ENCODE assay signal across 23 mouse cellular contexts in the genomic region with DNA sequence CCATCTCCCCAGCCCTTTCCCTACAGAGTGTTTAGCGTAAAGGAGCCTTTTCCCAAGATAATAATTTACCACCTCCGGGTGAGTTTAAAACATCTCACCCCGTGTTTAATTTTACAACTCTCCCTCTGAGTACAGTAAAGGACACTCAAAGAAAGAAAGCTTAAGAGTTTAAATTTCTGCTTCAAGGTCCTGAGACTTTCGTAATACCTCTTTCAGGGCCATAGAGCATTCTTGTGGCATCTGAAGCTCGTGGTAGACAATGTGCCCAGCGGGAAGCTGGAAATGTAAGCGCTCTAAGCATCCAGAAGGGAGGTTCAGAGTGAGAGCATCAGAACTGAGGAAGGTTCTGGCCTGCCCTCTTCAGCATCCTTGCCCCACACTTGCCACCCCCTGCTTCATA. TPM values are rescaled to one million over a fixed set of nuclear protein-coding genes. Genes with fewer than 3 reads are reported as not detected.
A peak's percentile ranks its signal among the peaks of the same experiment; 100 is the strongest.
DNase-seq lines count a peak whose midpoint lies in the region; ATAC-seq and TF ChIP-seq lines count a peak whose summit lies in the region.
"Had no signal": no experiment of that assay in that cellular context is flagged by ENCODE, and none has a peak within 500 bp of the region (broad histone marks: within the 10 kb centered on the region; RNA-seq: fewer than 3 reads in every experiment).

No protein-coding gene starts in this region.

- peaks cover 24 to 53% of the 10 kb centered on the region in 2 experiments for H3K4me1 ChIP-seq in CH12.LX (ENCODE audit: control insufficient read depth in 1 of 2, insufficient read depth in 2 of 2)
- H3K4me1 ChIP-seq in hindbrain, embryonic 12.5 days = no peaks in the 10 kb centered on the region
- H3K4me1 ChIP-seq: hindbrain, embryonic 13.5 days had no signal

- no peak for TF ChIP-seq EP300 in CH12.LX (IDR thresholded peaks at IDR 0.05; ENCODE audit: low read length)

- no peaks in the 10 kb centered on the region for H3K79me2 ChIP-seq in CH12.LX (replicated peaks; ENCODE audit: control insufficient read depth, extremely low read depth, insufficient read depth, poor library complexity, severe bottlenecking)

- no peaks in the 10 kb centered on the region for H3K27me3 ChIP-seq in CH12.LX (replicated peaks)
- no peaks in the 10 kb centered on the region for H3K27me3 ChIP-seq in hindbrain, embryonic 12.5 days
- H3K27me3 ChIP-seq: embryonic facial prominence, embryonic 13.5 days; forebrain, embryonic 12.5 days; hindbrain, embryonic 13.5 days had no signal

- H3K9me3 ChIP-seq in CH12.LX (replicated peaks; ENCODE audit: low read length) = peaks cover 1% of the 10 kb centered on the region
- no peaks in the 10 kb centered on the region for H3K9me3 ChIP-seq in hindbrain, embryonic 12.5 days (replicated peaks)
- H3K9me3 ChIP-seq: embryonic facial prominence, embryonic 13.5 days; forebrain, embryonic 12.5 days; G1E; heart, embryonic 10.5 days; hindbrain, embryonic 13.5 days had no signal

- H3K9ac ChIP-seq in CH12.LX (ENCODE audit: insufficient read depth, low read depth) = no peak overlapping the region
- no peak overlapping the region for H3K9ac ChIP-seq in hindbrain, embryonic 12.5 days
- H3K9ac ChIP-seq: embryonic facial prominence, embryonic 13.5 days; forebrain, embryonic 12.5 days; hindbrain, embryonic 13.5 days had no signal

- peak; percentile 37 to 44 for DNase-seq in lung, adult 18-20 months
- DNase-seq in lung, postnatal 10 days = no peak
- DNase-seq in CH12.LX (ENCODE audit: extremely low read depth) = peak; percentile 19
- peak; percentile 63 for DNase-seq in lung, postnatal 25 days (ENCODE audit: low spot score)
- DNase-seq in left cerebral cortex, adult 8-10 months (ENCODE audit: low spot score in 2 of 2) = no peak
- DNase-seq: adrenal gland, postnatal 25 days; cerebellum, adult 11 months; cerebellum, adult 8-10 months; gastrocnemius, postnatal 14 days; heart, postnatal 10 days; heart, postnatal 4 days had no signal

- H3K4me3 ChIP-seq in CH12.LX (replicated peaks in 1 of 3; ENCODE audit: low read depth in 2 of 3, low read length in 2 of 3, poor library complexity in 1 of 3) = no peak overlapping the region
- no peak overlapping the region for H3K4me3 ChIP-seq in hindbrain, embryonic 12.5 days
- H3K4me3 ChIP-seq: embryonic facial prominence, embryonic 13.5 days; forebrain, embryonic 12.5 days; heart, embryonic 10.5 days; hindbrain, embryonic 13.5 days had no signal

- dilution Hi-C loops in CH12.LX (cut with MboI; ENCODE audit: extremely low pct_ligation_motif_present, extremely low pct_unique_long_range_greater_than_20kb, low sequenced_read_pairs) = no loop called here

- WGBS in hindbrain, embryonic 12.5 days = 59% methylated on average over 7 of the region's 7 CpGs

- peaks cover 6 to 32% of the 10 kb centered on the region in 2 experiments for H3K36me3 ChIP-seq in CH12.LX (replicated peaks in 1 of 2; ENCODE audit: control insufficient read depth in 1 of 2, insufficient read depth in 1 of 2, low read length in 1 of 2)
- H3K36me3 ChIP-seq in hindbrain, embryonic 12.5 days = no peaks in the 10 kb centered on the region
- H3K36me3 ChIP-seq: embryonic facial prominence, embryonic 13.5 days; forebrain, embryonic 12.5 days; G1E; heart, embryonic 10.5 days; hindbrain, embryonic 13.5 days had no signal

- TF ChIP-seq RAD21 in CH12.LX (IDR thresholded peaks at IDR 0.05; ENCODE audit: low read depth, low read length) = no peak

- no peak overlapping the region for H3K4me2 ChIP-seq in CH12.LX (ENCODE audit: insufficient read depth, low read depth, poor library complexity, severe bottlenecking)
- H3K4me2 ChIP-seq in hindbrain, embryonic 12.5 days (replicated peaks) = no peak overlapping the region
- H3K4me2 ChIP-seq: embryonic facial prominence, embryonic 13.5 days; forebrain, embryonic 12.5 days; hindbrain, embryonic 13.5 days had no signal

- no peak for TF ChIP-seq CTCF in CH12.LX (conservative IDR thresholded peaks at IDR 0.05 in 1 of 2, IDR thresholded peaks at IDR 0.05 in 1 of 2; ENCODE audit: low read depth in 2 of 2, low read length in 2 of 2)

- no peak overlapping the region for H3K27ac ChIP-seq in CH12.LX (ENCODE audit: insufficient read depth, low read depth)
- no peak overlapping the region for H3K27ac ChIP-seq in hindbrain, embryonic 12.5 days
- H3K27ac ChIP-seq: embryonic facial prominence, embryonic 13.5 days; forebrain, embryonic 12.5 days; heart, embryonic 10.5 days; hindbrain, embryonic 13.5 days; hindbrain, postnatal 0 days had no signal

- no peak for TF ChIP-seq POLR2A in CH12.LX (IDR thresholded peaks at IDR 0.05; ENCODE audit: low read depth, low read length)

- in situ Hi-C loops in CH12.LX (cut with MboI; ENCODE audit: low pct_ligation_motif_present, low pct_unique_long_range_greater_than_20kb, low sequenced_read_pairs) = no loop called here

- ATAC-seq in granulocyte monocyte progenitor cell, adult 5-6 weeks (replicated peaks; ENCODE audit: poor library complexity, severe bottlenecking) = 0 out of 2 replicates have a peak, but pooled peaks have one; percentile 17
- ATAC-seq in cerebellum, adult (ENCODE audit: insufficient number of reproducible peaks, low FRiP score, low TSS enrichment) = no peak
- ATAC-seq in hindbrain, embryonic 12.5 days (ENCODE audit: low FRiP score) = no peak
- ATAC-seq: forebrain, embryonic 16.5 days; hindbrain, postnatal 0 days; intestine, postnatal 0 days had no signal

TF ChIP-seq in CH12.LX, 34 proteins besides CTCF, POLR2A, EP300 and RAD21:
- TF ChIP-seq GABPA (IDR thresholded peaks at IDR 0.05; ENCODE audit: insufficient replicate concordance, low read depth, low read length) (no peak), PAX5 (IDR thresholded peaks at IDR 0.05; ENCODE audit: low read length) (no peak), MAZ (IDR thresholded peaks at IDR 0.05; ENCODE audit: low read depth, low read length) (no peak), E2F4 (IDR thresholded peaks at IDR 0.05; ENCODE audit: insufficient replicate concordance, low read depth, low read length) (no peak), HCFC1 (IDR thresholded peaks at IDR 0.05; ENCODE audit: low read depth, low read length) (no peak), NELFE (IDR thresholded peaks at IDR 0.05; ENCODE audit: low read depth, low read length) (no peak), TBP (conservative IDR thresholded peaks at IDR 0.05; ENCODE audit: low read depth, low read length) (no peak)

RNA-seq across cellular contexts. Expression of gene Tmem163, which starts 52.2 kb away (rescaled TPM):
- 4.2 and 4.5 TPM in 2 replicates for total RNA-seq in CH12.LX (2012; rRNA removed)
- total RNA-seq in CH12.LX (2014; rRNA removed) = 5.3 and 8.1 TPM in 2 replicates
- polyA plus RNA-seq in CH12.LX (2012; ENCODE audit: insufficient read length, low read depth) = 10.0 and 11.2 TPM in 2 replicates
- total RNA-seq in granulocyte monocyte progenitor cell, adult 5-6 weeks (2014; fragmentation: Nextera tagmentation) = not detected in 2 replicates
- total RNA-seq in granulocyte monocyte progenitor cell, adult 5-6 weeks (2017) = not detected in 2 replicates
- polyA plus RNA-seq in hindbrain, embryonic 12.5 days (2016; fragmentation: Nextera tagmentation; extraction: Ambion mirVana) = 40.4 and 45.0 TPM in 2 replicates
- total RNA-seq in left cerebral cortex, adult 8-10 months (2022) = 10 to 100 TPM; 18.8 to 20.4 (median 19.4) TPM
- total RNA-seq: adrenal gland, postnatal 25 days; gastrocnemius, adult 18-20 months; gastrocnemius, postnatal 14 days had no signal
- polyA plus RNA-seq: G1E had no signal

Comparison
In these comparisons a context has a peak if more than half of its experiments do, and no peak if none do; other contexts are left out.
1. DNase-seq: peak in lung, adult 18-20 months (2 of 2), CH12.LX (single experiment) and lung, postnatal 25 days (single experiment); none in lung, postnatal 10 days (single experiment) and left cerebral cortex, adult 8-10 months (0 of 2).
2. RNA of gene Tmem163, which starts 52.2 kb away (total RNA-seq): 18.8 to 20.4 TPM in left cerebral cortex, adult 8-10 months and 4.2 to 8.1 TPM in CH12.LX; not detected in granulocyte monocyte progenitor cell, adult 5-6 weeks; every median in the first group is over 4 times any median in the second.